Mouse (Mus musculus): Measurements from ENCODE around the gene Abcb6. TPM values are rescaled to one million over a fixed set of nuclear protein-coding genes. Genes with fewer than 3 reads are reported as not detected.

Abcb6 gene
- polyA plus RNA-seq, 1 experiment from 2014 or later, result 86.2 TPM

DNA sequence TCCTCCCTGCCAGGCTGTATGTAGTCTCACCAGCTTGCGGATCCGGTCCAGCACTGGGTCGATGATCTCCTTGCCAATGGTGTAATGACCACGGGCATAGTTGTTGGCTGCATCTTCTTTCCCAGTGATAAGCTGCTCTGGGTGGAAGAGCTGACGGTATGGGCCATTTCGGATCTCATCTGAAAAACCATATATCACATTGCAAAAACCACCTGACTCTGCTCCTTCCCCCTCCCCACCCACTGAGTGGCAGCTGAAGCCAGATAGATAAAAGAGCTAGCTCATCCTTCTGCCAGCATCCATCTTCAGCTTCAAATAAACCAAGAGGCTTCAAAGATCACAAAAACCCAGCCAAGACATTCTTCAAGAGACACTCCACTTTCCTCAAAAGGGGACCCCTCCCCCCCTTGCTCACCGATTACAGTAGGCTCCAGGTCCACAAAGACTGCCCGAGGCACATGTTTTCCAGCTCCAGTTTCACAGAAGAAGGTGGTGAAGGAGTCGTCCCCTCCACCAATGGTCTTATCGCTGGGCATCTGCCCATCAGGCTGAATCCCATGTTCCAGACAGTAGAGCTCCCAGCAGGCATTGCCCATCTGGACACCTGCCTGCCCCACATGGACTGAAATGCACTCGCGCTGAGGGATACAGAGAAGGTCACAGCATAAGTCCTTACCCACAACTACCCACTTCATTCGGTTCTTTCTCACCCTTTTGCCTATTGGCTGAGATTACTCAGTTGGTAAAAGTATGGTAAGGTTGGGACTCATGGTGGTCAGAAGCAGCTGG is 36.8 kb upstream of the Abcb6 start:
- H3K9ac ChIP-seq, result peak overlapping the region; percentile 93
- ATAC-seq, result peak; percentile 65
- H3K4me1 ChIP-seq, result peaks cover 69% of the 10 kb centered on the region
- no peaks in the 10 kb centered on the region for H3K9me3 ChIP-seq (replicated peaks)
- peaks cover 24% of the 10 kb centered on the region for H3K27me3 ChIP-seq (replicated peaks)
- H3K4me3 ChIP-seq, result peak overlapping the region; percentile 89
- peak overlapping the region; percentile 95 for H3K4me2 ChIP-seq
- H3K36me3 ChIP-seq, result peaks cover 56% of the 10 kb centered on the region
- peak overlapping the region; percentile 95 for H3K27ac ChIP-seq
- 43% methylated on average over 13 of the region's 13 CpGs for WGBS (ENCODE audit: insufficient replicate concordance)

DNA sequence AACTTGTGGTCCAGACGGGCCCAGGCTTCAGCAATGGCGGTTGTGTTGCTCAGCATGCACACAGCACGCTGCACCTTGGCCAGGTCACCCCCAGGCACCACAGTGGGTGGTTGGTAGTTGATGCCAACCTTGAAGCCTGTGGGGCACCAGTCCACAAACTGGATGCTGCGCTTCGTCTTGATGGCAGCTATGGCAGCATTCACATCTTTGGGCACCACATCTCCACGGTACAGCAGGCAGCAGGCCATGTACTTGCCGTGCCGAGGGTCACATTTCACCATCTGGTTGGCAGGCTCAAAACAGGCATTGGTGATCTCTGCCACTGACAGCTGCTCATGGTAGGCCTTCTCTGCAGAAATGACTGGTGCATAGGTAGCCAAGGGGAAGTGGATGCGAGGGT is 35.6 kb upstream of the Abcb6 start:
- Histone ChIP-seq H3K9ac (peak overlapping the region; percentile 93), H3K36me3 (peaks cover 60% of the 10 kb centered on the region), H3K4me2 (peak overlapping the region; percentile 95), H3K4me3 (peak overlapping the region; percentile 89), H3K27ac (peak overlapping the region; percentile 95), H3K27me3 (replicated peaks) (peaks cover 14% of the 10 kb centered on the region), H3K4me1 (peaks cover 80% of the 10 kb centered on the region), H3K9me3 (replicated peaks) (no peaks in the 10 kb centered on the region)
- WGBS (ENCODE audit: insufficient replicate concordance), result 88% methylated on average over 9 of the region's 9 CpGs
- ATAC-seq, result no peak

DNA sequence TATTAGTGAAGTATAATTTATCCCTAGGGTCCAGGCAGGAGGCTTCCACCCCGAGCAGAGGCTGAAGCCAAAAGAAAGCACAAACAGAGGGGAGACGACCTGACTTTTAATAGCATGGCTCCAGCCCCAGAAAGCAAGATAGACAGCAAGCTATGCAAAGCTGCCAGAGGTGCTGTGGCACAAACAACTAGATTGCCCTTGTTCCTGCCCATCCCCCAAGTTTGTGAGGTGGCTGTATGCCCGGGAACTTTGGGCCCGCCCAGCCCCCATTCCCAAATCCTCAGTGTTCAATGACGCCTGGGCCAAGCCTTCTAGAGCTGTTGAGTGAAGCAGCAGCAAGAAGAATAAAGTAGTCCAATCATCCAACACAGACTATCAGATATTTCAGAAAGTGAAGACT is 34.7 kb upstream of the Abcb6 start:
- 60% methylated on average over 5 of the region's 5 CpGs for WGBS (ENCODE audit: insufficient replicate concordance)
- Histone ChIP-seq H3K4me2 (peak overlapping the region; percentile 95), H3K27ac (peak overlapping the region; percentile 95), H3K4me3 (peak overlapping the region; percentile 89), H3K27me3 (replicated peaks) (peaks cover 5% of the 10 kb centered on the region), H3K9me3 (replicated peaks) (no peaks in the 10 kb centered on the region), H3K9ac (peak overlapping the region; percentile 93; the same call in 1 of the 2 replicates), H3K4me1 (peaks cover 81% of the 10 kb centered on the region), H3K36me3 (peaks cover 60% of the 10 kb centered on the region)
- no peak for ATAC-seq

DNA sequence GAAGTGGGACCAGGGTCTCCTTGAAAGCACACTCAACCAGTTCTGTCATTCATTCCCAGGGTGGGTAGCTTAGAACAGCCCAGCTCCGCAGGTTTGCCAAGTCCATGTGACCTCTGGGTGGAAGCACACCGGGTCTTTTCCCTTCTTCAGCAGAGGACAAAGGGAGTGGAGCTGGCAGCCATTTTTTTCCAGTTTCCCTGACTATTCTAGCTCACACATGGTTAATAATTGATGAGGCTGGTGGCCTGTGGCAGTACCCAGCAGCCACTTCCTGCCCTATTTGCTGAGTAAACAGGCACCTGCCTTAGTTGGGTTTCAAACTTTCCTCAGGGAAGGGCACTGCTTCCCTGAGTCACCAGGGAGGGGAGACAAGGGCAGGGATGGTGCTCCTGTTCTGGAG is 34.2 kb upstream of the Abcb6 start:
- Histone ChIP-seq H3K4me2 (peak overlapping the region; percentile 95), H3K9ac (0 out of 2 replicates have a peak overlapping the region, but pooled peaks have one; percentile 86)

DNA sequence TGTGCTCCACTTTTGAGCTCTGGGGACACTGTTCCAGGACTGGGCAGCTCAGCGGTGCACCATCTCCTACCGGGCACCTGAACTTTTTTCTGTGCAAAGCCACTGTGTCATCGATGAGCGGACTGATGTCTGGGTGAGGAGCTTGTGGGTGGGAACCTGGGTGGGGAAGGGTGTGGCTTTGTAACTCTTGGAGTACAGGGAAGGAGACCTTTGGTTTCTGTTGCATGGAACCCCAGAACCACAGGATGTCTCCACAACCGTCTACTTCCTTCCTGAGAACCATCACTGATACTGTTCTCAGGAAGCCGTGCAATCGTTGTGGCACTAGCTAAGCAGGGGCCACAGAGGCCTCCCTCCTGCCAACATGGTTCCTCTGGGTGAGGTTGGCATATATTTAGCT is 32.9 kb upstream of the Abcb6 start:
- ATAC-seq, result peak; percentile 9; the same call in 1 of the 2 replicates
- peak overlapping the region; percentile 95 for H3K4me2 ChIP-seq
- peaks cover 92% of the 10 kb centered on the region for H3K4me1 ChIP-seq
- H3K36me3 ChIP-seq, result peaks cover 60% of the 10 kb centered on the region
- H3K27ac ChIP-seq, result peak overlapping the region; percentile 95
- peaks cover 6% of the 10 kb centered on the region; the same call in 1 of the 2 replicates for H3K27me3 ChIP-seq (replicated peaks)
- no peaks in the 10 kb centered on the region for H3K9me3 ChIP-seq (replicated peaks)
- peak overlapping the region; percentile 86 for H3K9ac ChIP-seq
- 18% methylated on average over 7 of the region's 7 CpGs for WGBS (ENCODE audit: insufficient replicate concordance)
- peak overlapping the region; percentile 76 for H3K4me3 ChIP-seq

More for the DNA sequence above, 34.2 kb upstream of the Abcb6 start:
- no peak for ATAC-seq
- H3K9me3 ChIP-seq (replicated peaks), result no peaks in the 10 kb centered on the region
- H3K27ac ChIP-seq, result peak overlapping the region; percentile 95
- peaks cover 60% of the 10 kb centered on the region for H3K36me3 ChIP-seq
- H3K27me3 ChIP-seq (replicated peaks), result peaks cover under 1% of the 10 kb centered on the region; the same call in 1 of the 2 replicates
- peaks cover 81% of the 10 kb centered on the region for H3K4me1 ChIP-seq
- H3K4me3 ChIP-seq, result peak overlapping the region; percentile 6
- 75% methylated on average over 2 of the region's 2 CpGs for WGBS (ENCODE audit: insufficient replicate concordance)

DNA sequence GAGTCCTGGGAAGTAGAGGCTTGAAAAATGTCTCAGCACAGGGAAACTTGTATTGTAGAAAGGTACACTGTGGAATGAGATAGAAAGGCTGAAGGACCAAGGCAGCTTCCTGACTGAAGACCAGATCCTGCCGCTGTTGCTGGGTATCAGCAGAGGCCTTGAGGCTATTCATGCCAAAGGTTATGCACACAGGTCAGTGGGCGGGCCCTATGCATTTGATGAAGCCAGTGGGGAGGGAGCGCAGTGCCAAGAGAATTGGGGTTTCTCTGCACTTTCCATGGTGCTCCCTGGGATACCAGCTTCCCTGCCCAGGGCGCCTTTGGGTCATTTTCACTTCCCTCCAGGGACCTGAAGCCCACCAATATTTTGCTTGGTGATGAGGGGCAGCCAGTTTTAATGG is 32.4 kb upstream of the Abcb6 start:
- peaks cover 6% of the 10 kb centered on the region; the same call in 1 of the 2 replicates for H3K27me3 ChIP-seq (replicated peaks)
- peak overlapping the region; percentile 76 for H3K4me3 ChIP-seq
- H3K4me1 ChIP-seq, result peaks cover 89% of the 10 kb centered on the region
- peaks cover 60% of the 10 kb centered on the region for H3K36me3 ChIP-seq
- 62% methylated on average over 4 of the region's 4 CpGs for WGBS (ENCODE audit: insufficient replicate concordance)
- no peak for ATAC-seq
- H3K9ac ChIP-seq, result peak overlapping the region; percentile 86
- H3K9me3 ChIP-seq (replicated peaks), result no peaks in the 10 kb centered on the region
- H3K4me2 ChIP-seq, result peak overlapping the region; percentile 95
- H3K27ac ChIP-seq, result peak overlapping the region; percentile 95

DNA sequence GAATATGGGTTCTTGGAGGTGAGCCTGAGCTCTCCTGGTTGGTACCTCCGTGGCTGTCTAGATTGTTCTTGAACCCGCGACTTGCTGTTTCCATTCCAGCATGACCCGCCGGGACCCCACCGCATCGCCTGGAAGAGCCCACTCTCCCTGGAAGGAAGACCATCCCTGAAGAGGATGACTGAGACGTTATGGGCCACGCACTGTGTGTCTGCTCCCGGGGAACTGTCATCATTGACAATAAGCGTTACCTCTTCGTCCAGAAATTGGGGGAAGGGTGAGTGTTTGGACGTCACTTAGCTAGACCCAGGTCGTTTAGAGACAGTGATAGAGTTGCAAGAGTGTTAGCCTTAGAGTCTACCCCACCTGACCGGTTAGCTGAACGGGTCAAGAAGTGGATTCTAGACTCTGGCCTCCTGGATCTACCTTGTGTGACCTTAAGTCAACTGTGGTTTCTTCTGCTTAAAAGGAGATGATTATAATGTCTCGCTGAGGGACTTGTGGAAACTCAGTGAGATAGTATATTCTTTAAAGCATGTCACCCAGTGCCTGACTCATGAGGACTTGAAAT is 31.0 kb upstream of the Abcb6 start:
- ATAC-seq, result no peak
- peak overlapping the region; percentile 86 for H3K9ac ChIP-seq
- H3K9me3 ChIP-seq (replicated peaks), result no peaks in the 10 kb centered on the region
- H3K4me3 ChIP-seq, result peak overlapping the region; percentile 76
- H3K27ac ChIP-seq, result peak overlapping the region; percentile 95
- H3K4me1 ChIP-seq, result peaks cover 78% of the 10 kb centered on the region
- 6% methylated on average over 17 of the region's 17 CpGs for WGBS (ENCODE audit: insufficient replicate concordance)
- peaks cover 46% of the 10 kb centered on the region for H3K36me3 ChIP-seq
- H3K27me3 ChIP-seq (replicated peaks), result peaks cover 6% of the 10 kb centered on the region; the same call in 1 of the 2 replicates
- peak overlapping the region; percentile 95 for H3K4me2 ChIP-seq

DNA sequence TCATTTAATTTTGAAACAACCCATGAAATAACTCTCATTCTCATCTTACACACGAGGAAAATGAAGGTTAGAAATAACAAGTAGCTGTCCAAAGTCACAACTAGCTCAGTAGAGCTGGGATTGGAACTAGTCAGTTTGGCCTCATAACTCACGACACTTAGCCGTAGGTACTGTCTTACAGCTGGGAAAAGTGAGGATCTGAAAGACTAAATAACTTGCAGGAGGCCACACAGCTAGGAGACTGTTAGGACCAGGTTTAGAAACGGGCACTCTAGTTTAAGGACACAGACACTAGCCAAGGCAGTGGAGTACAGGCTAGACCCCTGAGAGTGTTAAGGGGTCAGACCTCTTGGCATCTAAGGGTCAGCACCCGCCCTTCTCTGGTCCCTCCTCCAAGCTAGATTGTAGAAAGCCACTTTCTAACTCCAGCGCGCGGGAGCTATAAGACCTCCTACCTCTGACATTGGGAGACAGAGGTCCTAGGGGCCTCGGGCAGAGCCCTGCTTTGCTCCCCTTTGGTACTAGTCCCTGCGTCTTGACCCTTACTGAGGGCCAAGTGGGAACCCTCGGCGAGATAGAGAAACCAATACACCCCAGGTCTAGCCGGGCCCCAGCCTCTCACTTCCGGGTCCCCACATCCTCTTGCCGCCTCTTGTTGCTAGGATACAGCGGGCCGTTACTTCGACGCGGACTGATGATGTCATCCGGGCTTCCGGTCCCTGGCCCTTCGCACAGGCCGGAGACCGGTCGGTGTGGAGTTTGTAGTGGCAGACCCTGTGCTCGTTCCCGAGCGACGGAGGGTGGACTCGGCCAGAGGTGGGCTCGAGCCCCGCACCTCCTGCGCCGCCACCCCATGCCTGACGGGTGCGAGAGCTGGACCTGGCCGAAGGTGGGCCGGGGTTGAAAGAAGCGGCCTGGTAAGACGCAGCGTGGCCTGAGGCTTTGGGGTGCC is 30.2 kb upstream of the Abcb6 start, which contains the start of the genes Glb1l and Stk16:
TSS of gene Glb1l (minus strand) at position 678 of the 952 bp plus-strand sequence.
TSS of gene Stk16 (plus strand) at position 703 of the 952 bp plus-strand sequence.
- H3K4me3 ChIP-seq, result peak within 1 kb of the TSS; percentile 76
- peak within 1 kb of the TSS; percentile 95 for H3K4me2 ChIP-seq
- 4% methylated on average over 42 of the region's 42 CpGs for WGBS (ENCODE audit: insufficient replicate concordance)
- H3K9ac ChIP-seq, result peak within 1 kb of the TSS; percentile 86
- peaks cover 38% of the 10 kb centered on the region for H3K36me3 ChIP-seq
- H3K27ac ChIP-seq, result peak within 1 kb of the TSS; percentile 95
- H3K4me1 ChIP-seq, result peaks cover 70% of the 10 kb centered on the region
- H3K27me3 ChIP-seq (replicated peaks), result peaks cover 6% of the 10 kb centered on the region; the same call in 1 of the 2 replicates
- peak; percentile 88 for ATAC-seq
- H3K9me3 ChIP-seq (replicated peaks), result no peaks in the 10 kb centered on the region

DNA sequence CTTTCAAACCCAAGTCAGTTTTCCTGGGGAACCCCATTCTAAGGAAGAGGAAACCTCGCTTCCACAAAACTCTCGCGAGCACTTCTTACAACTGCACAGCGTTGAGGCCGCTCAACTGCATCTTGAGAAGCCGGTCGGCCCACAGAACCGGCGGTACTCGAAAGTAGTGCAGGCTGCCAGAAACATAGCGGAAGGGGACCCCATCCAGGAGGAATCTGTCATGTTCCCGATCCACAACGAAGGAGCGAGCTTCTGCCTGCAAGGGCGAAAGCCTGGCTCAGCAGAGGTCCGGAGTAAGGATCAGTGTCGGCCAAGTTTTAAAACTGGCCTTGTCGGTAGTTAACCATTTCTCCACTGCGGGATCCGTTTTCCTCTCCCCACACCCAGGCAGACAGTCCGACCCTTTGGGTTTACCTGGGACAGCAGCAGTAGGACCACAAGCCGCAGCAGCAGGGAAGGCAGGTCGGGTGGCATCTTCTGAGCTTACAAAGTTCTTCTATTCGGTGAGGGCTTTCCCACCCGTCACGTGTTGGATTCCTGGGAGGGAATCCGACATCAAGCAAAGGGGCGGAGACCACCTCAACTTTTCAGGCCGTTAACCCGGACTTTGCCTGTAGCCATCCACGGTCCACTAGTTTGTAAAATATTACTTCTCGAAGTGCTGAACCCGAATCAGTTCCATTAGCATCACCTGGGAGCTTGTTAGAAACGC is 28.9 kb upstream of the Abcb6 start:
- H3K9ac ChIP-seq, result peak overlapping the region; percentile 86
- 18% methylated on average over 34 of the region's 34 CpGs for WGBS (ENCODE audit: insufficient replicate concordance)
- peak overlapping the region; percentile 95 for H3K4me2 ChIP-seq
- H3K4me1 ChIP-seq, result peaks cover 57% of the 10 kb centered on the region
- H3K27ac ChIP-seq, result peak overlapping the region; percentile 42
- no peaks in the 10 kb centered on the region for H3K9me3 ChIP-seq (replicated peaks)
- peaks cover 6% of the 10 kb centered on the region; the same call in 1 of the 2 replicates for H3K27me3 ChIP-seq (replicated peaks)
- H3K4me3 ChIP-seq, result peak overlapping the region; percentile 76
- H3K36me3 ChIP-seq, result peaks cover 25% of the 10 kb centered on the region
- ATAC-seq, result no peak

DNA sequence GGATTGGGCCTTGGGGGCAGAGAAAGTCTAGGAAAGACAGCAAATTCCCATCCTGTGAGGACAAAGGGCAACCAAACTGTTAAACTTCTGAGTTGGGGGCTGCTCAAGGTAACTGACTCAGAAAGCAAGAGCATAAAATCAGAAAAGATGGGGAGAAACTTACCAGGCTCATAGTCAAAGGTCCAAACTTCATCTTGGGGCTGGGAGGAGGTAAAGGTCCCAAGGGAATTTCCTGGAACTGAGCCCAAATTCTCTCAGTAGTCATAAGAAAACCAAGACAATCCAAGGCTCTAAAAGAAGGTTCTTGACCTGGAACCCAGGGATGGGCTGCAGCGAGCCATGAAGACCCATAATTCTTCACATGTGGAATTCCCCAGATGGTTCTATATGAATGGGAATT is 21.0 kb upstream of the Abcb6 start:
- Histone ChIP-seq H3K4me3 (no peak overlapping the region), H3K9ac (no peak overlapping the region), H3K4me2 (no peak overlapping the region), H3K9me3 (replicated peaks) (no peaks in the 10 kb centered on the region), H3K4me1 (no peaks in the 10 kb centered on the region), H3K27ac (no peak overlapping the region), H3K36me3 (peaks cover 41% of the 10 kb centered on the region), H3K27me3 (replicated peaks) (no peaks in the 10 kb centered on the region)
- no peak for ATAC-seq
- WGBS (ENCODE audit: insufficient replicate concordance), result 80% methylated on average over 1 of the region's 1 CpGs

DNA sequence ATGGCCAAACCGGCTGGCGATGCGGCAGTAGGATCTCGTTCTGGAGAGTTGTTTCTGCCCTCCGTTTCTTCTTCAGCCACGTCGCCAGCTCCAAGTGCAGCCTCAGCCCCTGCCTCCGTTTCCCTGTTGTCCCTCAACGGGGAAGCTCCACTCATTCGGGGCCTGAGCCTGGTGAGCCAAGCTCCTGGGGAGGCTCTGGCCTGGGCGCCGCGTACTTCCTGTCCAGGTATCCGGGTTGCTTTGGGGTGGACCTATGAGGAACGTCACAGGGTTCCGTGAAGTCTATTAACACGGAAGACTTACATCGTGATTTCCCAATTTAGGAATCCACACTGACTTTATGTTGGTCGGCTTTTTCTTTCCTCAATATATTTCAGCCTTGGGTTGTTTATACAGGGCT is 12.3 kb upstream of the Abcb6 start:
- Histone ChIP-seq H3K36me3 (peaks cover 51% of the 10 kb centered on the region), H3K4me2 (peak overlapping the region; percentile 93), H3K4me1 (peaks cover 50% of the 10 kb centered on the region), H3K4me3 (peak overlapping the region; percentile 84), H3K9me3 (replicated peaks) (no peaks in the 10 kb centered on the region), H3K27me3 (replicated peaks) (no peaks in the 10 kb centered on the region), H3K27ac (peak overlapping the region; percentile 96), H3K9ac (peak overlapping the region; percentile 94)
- WGBS (ENCODE audit: insufficient replicate concordance), result under 1% methylated on average over 19 of the region's 19 CpGs
- peak; percentile 26; the same call in 1 of the 2 replicates for ATAC-seq

Measured in liver, embryonic 12.5 days (tissue).